Mouse (Mus musculus): ENCODE data around the gene Pramef17.
"Not testable (repeated sequence)": the region's sequence is repeated elsewhere in the genome, so short reads cannot be mapped to it uniquely, and the experiment has no call there.

GRCm38 (mm10) chr4:143966850-143967249 lies 27.3 kb downstream of the Pramef17 start, which contains the start of gene Gm13101:
- TF ChIP-seq CTCF (IDR thresholded peaks at IDR 0.05; ENCODE audit: low read depth, low read length); POLR2A (IDR thresholded peaks at IDR 0.05; ENCODE audit: borderline replicate concordance, low read depth, low read length): not testable (repeated sequence)
